Mouse (Mus musculus) MEL (cell line): ENCODE data around the gene Acot3.

Experiments
- CHD2 ChIP-seq: IDR thresholded peaks from 2 replicates; pipeline ENCODE4 v1.6.1; 2011; ENCODE audit warnings: low read length, improper control_type of control experiment
- CTCF ChIP-seq, 3 experiments: IDR thresholded peaks in 2 of 3; conservative IDR thresholded peaks in 1 of 3; 2 replicates each; pipeline ENCODE4 v1.5.1; 2011 to 2012; ENCODE audit warnings: low read length in 3 of 3, low read depth in 2 of 3, mild to moderate bottlenecking in 2 of 3, improper control_type of control experiment in 1 of 3, inconsistent platforms in 1 of 3, mixed read lengths in 1 of 3, moderate library complexity in 1 of 3; ENCODE audit not compliant: control insufficient read depth in 1 of 3, insufficient read depth in 1 of 3, poor library complexity in 1 of 3, severe bottlenecking in 1 of 3
- EP300 ChIP-seq, 2 experiments: IDR thresholded peaks; 2 replicates each; pipeline ENCODE4 v1.6.1; 2011; ENCODE audit warnings: improper control_type of control experiment in 2 of 2, low read length in 2 of 2, low read depth in 1 of 2, mild to moderate bottlenecking in 1 of 2
- MAFK ChIP-seq: IDR thresholded peaks from 2 replicates; pipeline ENCODE4 v1.6.1; 2011; ENCODE audit warnings: low read depth, mild to moderate bottlenecking, low read length, improper control_type of control experiment, borderline replicate concordance
- NRF1 ChIP-seq: IDR thresholded peaks from 2 replicates; pipeline ENCODE4 v1.6.1; 2014; ENCODE audit warnings: low read depth, mild to moderate bottlenecking, inconsistent platforms, low read length, improper control_type of control experiment, moderate library complexity; ENCODE audit not compliant: poor library complexity, insufficient read depth, severe bottlenecking
- POLR2A ChIP-seq, 2 experiments: IDR thresholded peaks; 2 replicates each; pipeline ENCODE4 v1.6.1; 2011 to 2012; ENCODE audit warnings: low read length in 2 of 2, mild to moderate bottlenecking in 2 of 2, control low read depth in 1 of 2, improper control_type of control experiment in 1 of 2, low read depth in 1 of 2, moderate library complexity in 1 of 2; ENCODE audit not compliant: control insufficient read depth in 1 of 2, insufficient read depth in 1 of 2, poor library complexity in 1 of 2
- TAL1 ChIP-seq: IDR thresholded peaks from 2 replicates; pipeline ENCODE4 v1.6.1; 2012; ENCODE audit warnings: mild to moderate bottlenecking, inconsistent platforms, low read length, moderate library complexity, mixed read lengths
- TCF12 ChIP-seq: IDR thresholded peaks from 2 replicates; pipeline ENCODE4 v1.6.1; 2014; ENCODE audit warnings: low read depth, mild to moderate bottlenecking, inconsistent platforms, low read length, improper control_type of control experiment, moderate library complexity
- USF1 ChIP-seq: IDR thresholded peaks from 2 replicates; pipeline ENCODE4 v1.6.1; 2014; ENCODE audit warnings: low read depth, mild to moderate bottlenecking, inconsistent platforms, low read length, improper control_type of control experiment, moderate library complexity
- ZMIZ1 ChIP-seq: IDR thresholded peaks from 2 replicates; pipeline ENCODE4 v1.6.1; 2012; ENCODE audit warnings: low read depth, mild to moderate bottlenecking, inconsistent platforms, low read length, improper control_type of control experiment, moderate library complexity

DNA sequence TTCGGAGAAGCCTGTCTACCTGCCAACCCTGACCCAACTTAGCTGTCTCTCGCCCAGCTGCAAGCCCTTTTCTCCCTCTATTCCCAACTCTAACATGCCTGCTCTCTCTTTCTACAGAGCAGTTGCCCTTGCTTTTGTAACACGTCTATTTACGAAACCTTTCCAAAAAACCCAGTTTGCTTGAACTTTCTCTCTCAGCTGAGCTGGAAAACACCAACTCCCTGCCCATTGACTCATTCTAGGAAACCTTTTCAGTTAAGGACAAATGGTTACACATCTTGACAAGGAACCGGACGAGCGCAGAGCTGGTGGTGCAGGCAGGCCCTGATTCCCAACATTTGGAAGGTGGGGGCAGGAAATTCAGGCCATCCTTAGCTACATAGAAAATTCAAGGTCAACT is 665 bp downstream of the Acot3 start:
- no peak for TF ChIP-seq EP300 (IDR thresholded peaks at IDR 0.05; ENCODE audit: low read depth in 1 of 2, low read length in 2 of 2)
- TF ChIP-seq TCF12: no peak
- no peak for TF ChIP-seq POLR2A (IDR thresholded peaks at IDR 0.05; ENCODE audit: control insufficient read depth in 1 of 2, insufficient read depth in 1 of 2, low read depth in 1 of 2, low read length in 2 of 2, poor library complexity in 1 of 2)
- no peak for TF ChIP-seq CTCF (IDR thresholded peaks at IDR 0.05 in 2 of 3, conservative IDR thresholded peaks at IDR 0.05 in 1 of 3; ENCODE audit: control insufficient read depth in 1 of 3, insufficient read depth in 1 of 3, low read depth in 2 of 3, low read length in 3 of 3, poor library complexity in 1 of 3, severe bottlenecking in 1 of 3)
- no peak for TF ChIP-seq NRF1
- no peak for TF ChIP-seq USF1
- TF ChIP-seq TAL1: no peak
- no peak for TF ChIP-seq MAFK
- no peak for TF ChIP-seq CHD2
- no peak for TF ChIP-seq ZMIZ1
